Mouse (Mus musculus): ENCODE data around the gene 2010003K11Rik.
A peak's percentile ranks its signal among the peaks of the same experiment; 100 is the strongest.

2010003K11Rik gene

DNA sequence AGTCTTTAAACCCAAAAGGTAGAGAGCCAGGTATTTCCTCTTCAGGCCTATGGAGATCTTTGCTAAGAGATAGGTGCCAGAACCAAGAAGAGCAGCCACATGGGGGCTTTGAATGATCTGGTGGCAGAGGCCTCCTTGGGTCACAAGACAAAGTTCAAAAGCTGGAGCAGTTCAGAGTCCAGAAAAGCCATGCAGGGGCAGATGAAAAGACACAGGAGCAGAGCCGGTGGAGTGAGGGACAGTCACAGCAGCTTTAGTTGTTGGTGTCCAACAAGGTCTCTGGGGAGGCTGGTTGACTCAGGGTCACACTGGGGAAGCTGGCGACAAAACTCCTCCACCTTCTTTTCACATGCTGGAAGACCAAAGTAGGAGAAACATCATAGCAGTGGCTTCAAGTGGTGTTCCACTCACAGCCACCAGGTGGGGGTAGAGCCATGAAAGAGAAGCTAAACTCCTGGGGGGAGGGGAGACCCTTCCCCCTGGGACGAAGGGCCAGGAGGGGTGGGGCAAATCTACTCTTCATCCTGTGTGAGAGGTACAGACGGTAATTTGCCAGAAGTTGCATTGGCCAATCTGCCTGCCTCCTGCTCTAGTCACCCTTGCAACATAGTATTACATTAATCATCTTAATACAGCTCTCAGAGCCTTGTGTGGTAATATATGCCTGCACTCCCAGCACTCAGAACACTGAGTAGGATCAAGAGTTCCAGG lies 965 bp downstream of the 2010003K11Rik start:
- peak; percentile 76 for DNase-seq (ENCODE audit: low spot score)

GRCm38 (mm10) chr19:4496535-4497262 lies 1.7 kb downstream of the 2010003K11Rik start:
- no peak for DNase-seq (ENCODE audit: low spot score)

DNA sequence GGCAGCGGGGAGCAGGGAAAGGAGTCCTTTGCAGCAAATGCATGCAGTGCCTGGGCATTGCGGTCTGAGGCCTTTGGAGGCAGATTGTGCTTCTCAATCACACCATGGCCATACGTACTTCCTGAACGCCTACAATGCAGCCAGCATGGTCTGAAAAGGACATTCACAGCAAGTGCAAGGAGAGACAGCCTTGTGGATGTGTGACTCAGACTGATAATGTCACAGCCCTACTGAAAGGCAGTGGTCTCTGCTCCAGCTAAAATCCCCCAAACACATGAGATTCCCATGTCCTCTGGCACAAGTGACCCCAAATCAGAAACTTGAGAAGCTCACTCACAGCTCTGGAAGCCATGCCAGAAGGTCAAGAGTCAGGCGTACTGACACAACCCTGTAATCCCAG lies 2.6 kb downstream of the 2010003K11Rik start:
- DNase-seq (ENCODE audit: low spot score), result no peak

DNA sequence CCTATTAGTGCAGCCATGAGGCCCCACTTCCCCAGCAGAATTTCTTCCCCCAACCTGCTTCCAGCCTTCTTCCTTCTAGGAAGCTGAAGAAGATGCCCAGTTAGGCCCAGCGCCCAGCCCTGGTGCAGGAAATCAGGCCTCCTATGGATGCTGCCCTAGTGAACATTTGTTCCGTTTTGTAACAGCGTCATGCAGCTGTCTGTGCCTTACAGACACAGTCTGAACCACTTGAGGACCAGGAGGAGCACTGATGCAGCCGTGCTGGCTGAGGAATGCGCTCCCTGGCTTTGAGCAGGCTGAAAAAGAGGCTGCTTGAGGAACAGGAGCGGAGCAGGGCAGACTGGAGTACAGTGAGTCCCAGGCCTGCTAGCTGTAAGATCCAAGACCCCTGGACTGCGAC lies 3.7 kb downstream of the 2010003K11Rik start:
- DNase-seq (ENCODE audit: low spot score), result no peak

- DNase-seq (ENCODE audit: low spot score), result no peak
These were observed 5.7 kb downstream of the 2010003K11Rik start for GRCm38 (mm10) chr19:4492526-4493296.

DNA sequence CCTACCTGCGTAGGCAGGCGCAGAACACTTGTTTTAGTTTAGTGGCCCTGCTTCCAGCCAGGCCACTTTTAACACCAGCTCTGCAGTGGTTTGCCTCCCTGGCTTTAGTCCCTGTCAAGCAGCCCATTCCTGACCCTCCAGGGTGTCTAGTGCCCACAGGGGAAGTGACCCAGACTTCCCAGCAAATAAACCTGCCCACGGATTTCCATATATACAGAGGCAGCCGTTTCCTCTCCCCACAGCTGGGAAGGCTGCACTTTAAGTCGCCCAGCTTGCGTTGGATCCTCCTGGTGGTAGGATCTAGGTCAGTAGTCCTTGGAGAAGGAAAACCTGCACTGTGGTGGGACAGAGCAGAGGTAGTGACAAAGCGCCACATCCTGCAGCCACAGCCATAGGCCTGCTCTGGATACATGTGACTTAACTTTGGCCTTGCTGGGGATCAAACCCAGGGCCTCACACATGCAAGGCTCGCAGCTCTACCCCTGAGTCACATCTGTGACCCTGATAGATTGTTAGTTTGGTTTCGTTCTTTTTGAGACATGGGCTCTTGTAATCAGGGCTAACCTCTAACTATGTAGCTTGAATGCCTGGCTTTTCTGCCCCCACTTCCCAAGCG lies 7.2 kb downstream of the 2010003K11Rik start:
- DNase-seq (ENCODE audit: low spot score), result no peak

- no peak for DNase-seq (ENCODE audit: low spot score)
These were observed 10.5 kb downstream of the 2010003K11Rik start for GRCm38 (mm10) chr19:4487877-4488276.

DNA sequence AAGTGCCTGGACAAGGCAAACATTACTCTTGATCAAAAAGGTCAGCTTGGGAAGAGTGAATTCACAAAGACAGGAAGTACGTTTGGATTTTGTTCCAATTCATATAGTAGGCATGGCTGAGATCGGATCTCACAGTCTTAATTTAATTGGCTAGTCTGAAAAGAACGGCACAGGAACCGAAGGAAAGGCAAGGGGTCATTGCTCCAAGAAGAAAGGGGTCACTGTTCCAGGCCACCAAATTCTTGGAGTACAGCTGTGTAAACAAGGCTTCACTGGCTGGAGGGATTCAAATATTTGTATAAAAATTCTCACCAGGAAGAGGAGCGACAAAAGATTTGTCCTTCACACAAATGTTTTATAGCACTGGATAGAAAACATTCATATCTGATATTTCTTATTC lies 13.4 kb downstream of the 2010003K11Rik start:
- no peak for DNase-seq (ENCODE audit: low spot score)

- DNase-seq (ENCODE audit: low spot score), result no peak
These were observed 16.1 kb downstream of the 2010003K11Rik start for GRCm38 (mm10) chr19:4482111-4482859.

DNA sequence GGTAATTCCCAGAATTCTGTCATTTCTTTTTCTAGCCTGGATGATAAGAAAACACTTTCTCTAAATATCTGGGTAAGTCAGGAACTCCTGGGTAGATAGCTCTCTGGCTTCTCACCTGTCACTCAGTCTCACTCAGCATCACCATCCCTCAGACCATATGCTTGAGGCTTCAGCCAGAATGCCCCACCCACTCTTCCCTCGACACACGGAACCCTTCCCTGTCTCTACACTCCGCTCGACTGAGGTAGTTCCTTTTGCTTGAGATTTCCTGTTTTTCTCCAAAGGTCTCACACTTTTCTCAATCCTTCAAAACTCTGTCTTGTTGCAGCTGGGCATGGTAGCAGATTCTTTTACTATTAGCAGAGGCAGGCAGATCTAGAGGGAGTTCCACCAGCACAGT lies 17.1 kb downstream of the 2010003K11Rik start:
- no peak for DNase-seq (ENCODE audit: low spot score)

DNA sequence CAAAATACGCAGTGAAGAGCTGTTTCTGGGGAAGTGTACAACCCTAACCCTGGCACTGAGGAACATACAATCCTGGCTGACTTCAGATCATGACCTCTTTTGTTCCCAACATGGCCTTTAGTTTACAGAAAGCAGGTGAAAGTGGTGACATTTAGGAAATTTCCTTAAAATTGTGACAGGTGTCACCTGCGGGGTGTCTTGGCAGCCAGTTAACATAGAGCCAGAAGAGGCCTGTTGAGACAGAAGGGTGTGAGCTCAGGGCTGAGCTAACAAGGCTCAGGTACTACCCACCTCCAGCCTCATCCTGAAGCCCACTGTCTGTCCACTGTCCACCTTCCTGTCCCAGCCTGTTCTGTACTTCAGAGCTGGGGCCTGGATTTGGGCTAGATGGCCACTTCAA lies 18.3 kb downstream of the 2010003K11Rik start:
- DNase-seq (ENCODE audit: low spot score), result no peak

- DNase-seq (ENCODE audit: low spot score), result no peak
These were observed 20.2 kb downstream of the 2010003K11Rik start for GRCm38 (mm10) chr19:4478190-4478516.

DNA sequence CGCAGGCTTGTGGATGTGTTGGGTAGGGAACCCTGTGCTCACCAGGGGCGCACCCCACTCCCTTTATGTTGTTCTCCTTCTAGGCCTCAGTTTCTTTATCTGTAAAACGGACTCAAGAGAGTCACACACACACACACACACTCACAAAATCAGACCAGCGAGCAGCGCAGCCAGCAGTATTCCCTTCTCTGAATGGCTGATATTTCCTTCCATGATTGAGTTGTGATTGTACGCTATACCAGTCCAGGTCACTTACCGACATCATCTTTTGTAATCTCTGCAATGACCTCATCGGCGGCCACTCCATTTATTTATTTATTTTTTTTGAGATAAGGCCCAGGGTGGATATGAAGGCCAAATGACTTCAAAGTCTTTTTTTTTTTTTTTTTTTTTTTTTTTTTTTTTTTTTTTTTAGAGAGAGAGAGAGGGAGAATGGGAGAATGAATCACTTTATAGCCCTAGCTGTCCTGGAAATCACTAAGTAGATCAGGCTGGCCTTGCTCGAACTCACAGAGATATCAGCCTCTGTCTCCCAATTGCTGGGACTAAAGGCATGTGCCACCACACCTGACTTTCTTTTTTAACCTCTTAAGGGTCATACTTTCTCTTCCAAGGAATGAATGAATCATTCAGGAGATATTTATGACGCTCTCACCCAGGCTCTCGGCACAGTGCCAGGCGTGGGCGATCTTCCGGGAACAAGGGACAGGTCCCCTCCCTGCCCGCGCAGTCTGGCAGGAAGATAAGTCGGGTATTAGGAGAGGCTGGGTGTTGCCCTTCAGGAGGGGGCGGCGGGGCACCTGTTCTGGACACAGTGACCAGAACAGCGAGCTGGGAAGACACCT lies 20.8 kb downstream of the 2010003K11Rik start, which contains the start of gene Syt12:
TSS of gene Syt12 (minus strand) at position 103 of the 845 bp plus-strand sequence.
- peak; percentile 48 for DNase-seq (ENCODE audit: low spot score)

DNA sequence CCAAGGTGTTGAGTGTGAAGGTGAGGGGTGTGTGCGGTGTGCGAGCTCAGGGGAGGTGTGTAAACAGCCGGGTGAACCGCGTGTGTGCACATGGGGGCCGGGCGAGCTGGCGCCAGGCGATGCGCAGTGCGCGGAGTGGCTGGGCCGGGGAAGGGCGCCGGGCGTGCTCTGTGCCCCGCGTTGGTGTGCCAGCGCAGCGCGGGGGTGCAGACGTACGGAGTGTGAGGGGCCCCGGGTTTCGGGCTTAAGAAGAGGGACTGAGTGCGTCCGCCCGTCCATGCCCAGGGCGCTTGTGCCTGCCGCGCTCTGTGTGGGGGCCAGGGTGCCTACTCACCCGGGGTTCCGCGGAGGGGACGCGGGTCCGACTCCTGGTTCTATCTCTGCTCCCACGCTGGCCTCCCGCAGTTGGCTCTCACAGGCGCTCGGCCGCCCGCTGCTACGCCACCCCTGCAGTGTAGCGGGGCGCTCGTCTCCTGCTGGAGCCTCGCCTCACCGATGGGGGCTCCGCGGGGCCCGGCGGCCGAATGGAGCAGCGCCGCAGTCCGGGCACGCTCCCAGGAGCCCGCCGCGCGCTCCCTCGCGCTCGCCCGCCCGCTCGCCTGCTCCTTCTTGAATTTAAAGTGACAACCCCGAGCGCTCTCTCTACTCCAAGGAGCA lies 21.7 kb downstream of the 2010003K11Rik start:
- DNase-seq (ENCODE audit: low spot score), result peak; percentile 53

DNA sequence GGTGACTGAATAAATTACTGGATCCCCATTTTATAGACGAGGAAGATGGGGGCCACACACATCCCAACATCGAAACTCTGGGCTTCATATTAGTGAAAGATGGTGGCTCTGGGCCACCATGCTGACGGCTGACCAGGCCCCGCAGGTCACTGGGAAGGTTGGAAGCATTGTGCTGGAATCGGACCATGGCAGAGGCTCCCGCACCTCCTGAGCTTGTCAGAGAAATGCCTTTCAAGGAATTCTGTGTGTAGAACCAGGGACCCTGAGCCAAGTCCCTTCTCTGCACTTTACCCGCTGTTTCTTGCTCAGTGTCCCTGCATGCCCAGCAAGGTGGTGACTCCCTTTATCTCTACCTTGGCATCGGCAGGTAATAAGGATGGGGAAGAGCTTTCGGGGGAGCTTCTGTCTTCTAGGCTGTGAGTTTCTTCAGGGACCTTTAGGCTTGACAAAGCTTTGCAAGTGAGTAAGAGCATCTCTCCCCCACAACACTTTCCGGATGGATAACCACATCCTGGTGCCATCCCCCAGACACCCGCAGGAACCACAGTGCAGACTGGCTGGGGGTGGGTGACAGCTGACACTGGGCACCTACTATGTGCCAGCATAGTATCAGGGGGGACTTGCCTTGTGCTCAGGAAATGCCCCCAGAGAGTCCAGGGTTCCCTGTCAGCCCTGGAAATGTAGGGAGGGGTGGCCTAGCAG lies 23.0 kb downstream of the 2010003K11Rik start:
- no peak for DNase-seq (ENCODE audit: low spot score)

GRCm38 (mm10) chr19:4474739-4475138 lies 23.6 kb downstream of the 2010003K11Rik start:
- DNase-seq (ENCODE audit: low spot score), result no peak

- DNase-seq (ENCODE audit: low spot score), result no peak
These were observed 24.8 kb downstream of the 2010003K11Rik start for GRCm38 (mm10) chr19:4473549-4473948.

DNA sequence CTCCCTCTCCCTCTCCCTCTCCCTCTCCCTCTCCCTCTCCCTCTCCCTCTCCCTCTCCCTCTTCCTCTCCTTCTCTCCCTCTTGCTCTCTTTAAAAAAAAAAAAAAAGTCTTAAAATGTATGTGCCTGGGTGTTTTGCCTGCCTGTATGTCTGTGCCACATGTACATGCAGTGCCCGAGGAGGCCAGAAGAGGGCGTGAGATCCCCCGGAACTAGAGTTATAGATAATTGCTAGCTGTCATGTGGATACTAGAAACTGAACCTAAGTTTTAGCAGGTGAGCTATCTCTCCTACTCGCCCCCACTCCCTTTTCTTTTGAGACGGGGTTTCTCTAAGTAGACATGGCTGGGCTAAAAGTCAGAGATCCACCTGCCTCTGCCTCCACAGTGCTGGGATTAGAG lies 30.0 kb downstream of the 2010003K11Rik start:
- DNase-seq (ENCODE audit: low spot score), result no peak

- no peak for DNase-seq (ENCODE audit: low spot score)
These were observed 33.7 kb downstream of the 2010003K11Rik start for GRCm38 (mm10) chr19:4464666-4465065.

GRCm38 (mm10) chr19:4461981-4462380 lies 36.4 kb downstream of the 2010003K11Rik start:
- no peak for DNase-seq (ENCODE audit: low spot score)

Measured in layer of hippocampus, adult 11-12 months (tissue).